Mouse (Mus musculus): ENCODE measurements around the gene Tnik.

DNA sequence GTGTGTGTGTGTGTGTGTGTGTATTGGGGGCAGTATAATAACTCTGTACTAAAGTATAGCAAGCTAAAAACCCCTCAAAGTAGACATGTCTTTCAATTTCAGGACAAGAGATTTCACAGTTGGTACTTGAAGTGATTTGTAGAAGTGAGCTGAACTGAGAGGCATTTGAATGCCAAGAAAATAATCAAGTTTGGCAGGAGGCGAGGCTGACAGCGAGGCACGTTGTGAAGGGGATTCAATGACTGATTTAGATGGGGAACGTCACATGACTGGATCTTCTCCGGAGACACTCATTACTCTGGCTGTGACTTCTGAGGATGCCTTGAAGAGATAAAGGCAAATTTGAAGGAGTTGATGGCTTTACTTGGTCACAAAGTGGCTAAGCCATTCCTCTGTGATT is 69.3 kb downstream of the Tnik start:
- TF ChIP-seq CTCF (IDR thresholded peaks at IDR 0.05; ENCODE audit: borderline replicate concordance, control insufficient read depth, extremely low read depth, insufficient read depth, low read length, poor library complexity) (no peak), POLR2A (IDR thresholded peaks at IDR 0.05; ENCODE audit: control insufficient read depth, extremely low read depth, insufficient read depth, low read length, poor library complexity) (no peak)

Measured in thymus, adult 2 months (tissue).